Mouse (Mus musculus) Patski (cell line): Measurements from ENCODE around the gene Nrp2. TPM values are rescaled to one million over a fixed set of nuclear protein-coding genes. Genes with fewer than 3 reads are reported as not detected.

Experiments
- ATAC-seq: fragments of 100-300 bp; one replicate; pipeline ENCODE4 v1.8.0; 2021
- CTCF ChIA-PET: fragments of 350-600 bp; sonication (Branson Sonifier 250); formaldehyde crosslinking; loops from one replicate; lab custom pipeline; 2022; ENCODE audit warnings: inconsistent platforms; lab: Charles Lee
- POLR2A ChIA-PET: fragments of 350-600 bp; sonication (Branson Sonifier 250); formaldehyde crosslinking; loops from one replicate; lab custom pipeline; 2022; ENCODE audit warnings: antibody characterized with exemption, inconsistent platforms; lab: Charles Lee
- DNase-seq: peaks from one replicate; pipeline ENCODE4 v3.0.0-alpha.2; 2011; ENCODE audit warnings: low read depth, low spot score
- H3K27me3 ChIP-seq: fragments of 371-371 bp; one replicate; pipeline ENCODE4 v1.5.1; 2021
- CTCF ChIP-seq: fragments of 100-300 bp; IDR thresholded peaks from one replicate; pipeline ENCODE4 v1.5.1; 2021
- in situ Hi-C: fragments of 300-500 bp; cut with MboI; formaldehyde crosslinking; loops from 3 replicates; pipeline ENCODE4 v1.11.1; 2018; ENCODE audit warnings: low pct_unique_long_range_greater_than_20kb, mixed read lengths
- polyA plus RNA-seq: library from polyadenylated mRNA; unstranded; gene quantifications from one replicate; pipeline ENCODE4 v1.2.3, GENCODE M21; 2021

Gene Nrp2
- polyA plus RNA-seq, 1 experiment from 2014 or later, result 80.4 TPM

DNA sequence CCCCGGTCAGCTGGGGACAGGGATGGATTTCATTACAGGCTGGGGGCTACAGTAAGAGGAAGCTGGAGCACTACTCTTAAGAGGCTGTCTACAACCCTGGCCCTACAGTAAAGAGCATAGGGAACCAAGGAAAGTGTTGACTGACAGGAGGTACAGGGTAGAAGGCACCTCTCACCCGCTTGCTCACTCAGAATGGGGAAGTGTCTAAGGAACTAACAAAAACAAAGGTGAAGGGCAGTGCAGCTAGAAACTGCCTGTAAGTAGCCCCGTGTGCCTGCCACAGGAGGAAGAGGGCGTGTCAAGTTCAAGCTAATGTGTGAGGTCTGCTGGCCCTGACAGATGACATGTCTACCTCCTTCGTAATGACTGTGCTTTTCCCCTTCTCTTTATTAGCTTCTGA, 57.0 kb downstream of the Nrp2 start:
- in situ Hi-C loops, result no loop called here
- CTCF ChIA-PET, result interaction anchor here (1.0 kb wide), 1 partner anchor 9 kb away, joined by 3 read pairs; no protein-coding TSS in a partner anchor
- no peaks in the 10 kb centered on the region for H3K27me3 ChIP-seq
- ATAC-seq, result no peak
- no peak for DNase-seq
- POLR2A ChIA-PET, result no interaction called here
- no peak for TF ChIP-seq CTCF

DNA sequence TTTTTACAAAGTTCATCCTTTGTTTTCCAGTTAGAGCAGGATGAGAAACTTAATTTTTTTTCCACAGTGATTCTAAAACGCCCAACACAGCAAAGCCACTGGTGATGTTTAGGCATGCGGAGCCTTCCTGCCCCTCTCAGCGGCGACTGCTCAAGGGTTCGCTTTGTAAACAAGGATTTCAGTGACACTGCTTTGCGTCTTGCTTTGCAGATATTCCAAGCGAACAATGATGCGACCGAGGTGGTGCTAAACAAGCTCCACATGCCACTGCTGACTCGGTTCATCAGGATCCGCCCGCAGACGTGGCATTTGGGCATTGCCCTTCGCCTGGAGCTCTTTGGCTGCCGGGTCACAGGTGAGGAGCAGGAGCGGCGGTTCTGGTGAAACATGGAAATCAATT, 57.5 kb downstream of the Nrp2 start:
- ChIA-PET POLR2A (no interaction called here), CTCF (no interaction called here)
- no peaks in the 10 kb centered on the region for H3K27me3 ChIP-seq
- ATAC-seq (no peak), DNase-seq (no peak)
- in situ Hi-C loops, result no loop called here
- no peak for TF ChIP-seq CTCF

DNA sequence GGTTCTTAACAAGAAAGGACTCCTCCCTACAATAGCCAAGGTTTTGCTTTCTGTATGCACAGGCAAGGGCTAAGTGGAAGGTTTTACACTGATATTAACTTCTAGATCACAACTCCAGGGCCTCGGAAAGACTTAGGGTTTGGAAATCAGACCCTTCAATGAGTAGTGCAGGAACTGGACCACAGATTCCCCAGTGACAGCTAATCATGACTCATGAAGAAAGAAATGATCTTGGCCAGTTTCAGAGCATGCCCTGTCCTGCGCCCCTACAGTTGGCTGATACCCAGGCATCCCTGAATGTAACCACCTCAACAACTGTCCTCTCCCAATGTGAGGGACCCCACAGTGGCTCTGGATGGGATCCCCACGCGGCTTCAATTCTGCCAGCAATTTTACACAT, 60.7 kb downstream of the Nrp2 start:
- POLR2A ChIA-PET, result no interaction called here
- in situ Hi-C loops, result no loop called here
- DNase-seq (no peak), ATAC-seq (no peak)
- no peak for TF ChIP-seq CTCF
- CTCF ChIA-PET, result no interaction called here
- H3K27me3 ChIP-seq, result no peaks in the 10 kb centered on the region

DNA sequence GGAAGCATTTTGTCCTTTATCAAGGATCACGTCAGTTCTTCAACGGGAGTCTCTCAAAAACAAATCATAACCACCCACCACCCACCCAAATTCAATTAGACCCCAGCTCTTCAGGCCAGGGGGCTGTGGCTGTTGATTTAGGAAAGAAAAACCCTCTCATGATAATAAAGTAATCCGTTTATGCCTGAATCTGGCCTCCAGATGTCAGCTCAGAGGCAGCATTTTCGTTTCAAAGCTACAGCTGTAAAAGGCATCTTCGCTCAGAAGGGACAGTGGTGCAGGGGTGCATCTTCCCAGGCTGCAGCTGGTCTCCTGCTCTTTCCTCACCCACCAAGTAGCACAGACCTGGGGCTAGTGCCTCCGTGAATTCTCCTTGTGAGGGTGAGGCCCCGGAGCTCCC, 62.1 kb downstream of the Nrp2 start:
- TF ChIP-seq CTCF, result no peak
- POLR2A ChIA-PET, result interaction anchor here (1.0 kb wide), 1 partner anchor 12 kb away, joined by 3 read pairs; no protein-coding TSS in a partner anchor
- ATAC-seq (no peak), DNase-seq (no peak)
- H3K27me3 ChIP-seq, result no peaks in the 10 kb centered on the region
- CTCF ChIA-PET, result interaction anchor here (1.0 kb wide), 2 partner anchors 17 to 21 kb away, joined by 3 to 4 read pairs; no protein-coding TSS in a partner anchor
- in situ Hi-C loops, result no loop called here

DNA sequence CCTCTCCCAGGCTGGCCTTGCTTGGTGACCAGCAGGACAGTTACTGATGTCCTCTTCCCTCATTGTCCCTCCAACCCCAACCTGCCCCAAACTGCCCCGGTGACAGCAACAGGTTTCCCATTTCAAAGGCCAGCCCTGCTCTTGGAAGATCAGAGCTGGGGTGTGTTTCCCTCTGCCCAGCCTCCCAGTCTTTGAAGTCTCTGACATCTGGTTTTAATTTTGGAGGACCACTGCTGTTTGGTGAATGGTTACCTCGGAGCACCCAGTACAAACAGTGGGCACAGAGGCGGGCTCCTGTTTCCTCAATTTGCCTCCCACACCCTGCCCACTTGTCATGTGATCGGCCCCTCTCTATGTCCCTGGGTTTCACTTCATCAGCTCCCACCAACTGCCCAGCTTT, 63.7 kb downstream of the Nrp2 start:
- in situ Hi-C loops, result no loop called here

DNA sequence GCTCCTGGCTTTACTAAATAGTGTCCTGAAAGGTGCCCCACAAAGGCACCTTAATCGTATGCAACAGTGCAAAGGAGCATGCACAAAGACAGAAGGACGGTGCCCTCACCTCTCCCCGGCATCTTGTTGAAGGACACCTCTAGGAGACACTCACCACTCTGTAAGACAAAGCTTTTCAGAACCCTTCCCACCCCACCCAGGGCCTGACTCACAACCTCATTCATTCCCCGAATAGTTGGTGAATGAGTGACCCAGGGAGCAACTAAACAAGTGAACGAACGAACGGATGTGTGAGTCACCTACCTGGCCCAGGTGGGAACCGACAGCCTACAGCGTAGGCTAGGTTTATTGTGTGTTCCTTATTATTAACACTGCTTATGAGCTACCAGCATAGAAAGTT, 64.5 kb downstream of the Nrp2 start:
- ChIA-PET POLR2A (interaction anchor here (1.2 to 1.8 kb wide), 2 partner anchors 9 to 61 kb away, joined by 3 to 9 read pairs; no protein-coding TSS in a partner anchor), CTCF (interaction anchor here (2.3 kb wide), 1 partner anchor 10 kb away, joined by 6 read pairs; no protein-coding TSS in a partner anchor)
- no peaks in the 10 kb centered on the region for H3K27me3 ChIP-seq
- in situ Hi-C loops, result no loop called here
- no peak for TF ChIP-seq CTCF
- DNase-seq (no peak), ATAC-seq (peak; percentile 91)

More for the DNA sequence above, 63.7 kb downstream of the Nrp2 start:
- ATAC-seq (no peak), DNase-seq (no peak)
- ChIA-PET POLR2A (interaction anchor here (0.7 to 1.2 kb wide), 2 partner anchors 14 to 60 kb away, joined by 3 read pairs; no protein-coding TSS in a partner anchor), CTCF (interaction anchor here (2.3 kb wide), 1 partner anchor 11 kb away, joined by 6 read pairs; no protein-coding TSS in a partner anchor)
- TF ChIP-seq CTCF, result no peak
- no peaks in the 10 kb centered on the region for H3K27me3 ChIP-seq

DNA sequence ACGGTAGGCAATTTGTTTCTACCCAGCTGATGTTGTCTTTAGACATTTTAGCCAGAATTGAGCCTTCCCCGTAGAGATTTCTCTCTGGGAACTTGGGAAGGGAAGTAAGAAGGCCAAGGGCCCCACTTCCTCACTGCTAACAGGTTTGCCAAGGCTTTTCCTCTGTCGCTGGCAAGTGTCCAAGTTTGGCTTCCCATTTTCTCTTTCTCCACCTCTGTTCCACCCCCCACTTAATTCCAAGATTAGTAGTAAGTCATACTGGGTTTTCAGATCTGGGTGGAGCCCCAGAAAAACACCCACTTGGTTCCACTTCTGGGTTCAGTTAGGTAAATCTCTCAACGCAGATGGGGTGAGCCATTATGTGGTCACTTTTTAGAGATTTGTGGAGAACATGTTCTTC, 67.5 kb downstream of the Nrp2 start:
- ChIA-PET POLR2A (no interaction called here), CTCF (no interaction called here)
- no peaks in the 10 kb centered on the region for H3K27me3 ChIP-seq
- TF ChIP-seq CTCF, result no peak
- no peak for ATAC-seq
- in situ Hi-C loops, result no loop called here
- no peak for DNase-seq

DNA sequence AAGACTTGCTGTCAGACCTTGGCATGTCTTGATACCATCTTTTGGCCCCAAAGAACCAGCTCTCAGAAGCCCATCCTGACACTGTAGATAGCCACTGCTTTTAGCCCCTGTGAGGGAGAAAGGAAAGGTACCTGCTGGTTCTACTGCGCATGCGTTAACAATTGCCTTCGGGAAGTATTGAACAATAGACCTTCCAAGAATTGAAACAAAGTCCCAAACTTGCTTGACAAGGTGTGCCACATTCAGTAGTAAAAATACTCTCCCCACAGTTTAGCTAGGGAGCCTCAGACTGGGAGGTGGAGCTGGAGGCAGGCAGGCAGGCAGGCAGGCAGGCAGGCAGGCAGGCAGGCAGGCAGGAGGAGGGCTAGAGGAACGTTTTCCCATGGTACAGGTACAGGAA, 69.3 kb downstream of the Nrp2 start:
- TF ChIP-seq CTCF, result no peak
- POLR2A ChIA-PET, result no interaction called here
- no peaks in the 10 kb centered on the region for H3K27me3 ChIP-seq
- ATAC-seq, result no peak
- in situ Hi-C loops, result no loop called here
- no peak for DNase-seq
- CTCF ChIA-PET, result interaction anchor here (1.4 kb wide), 1 partner anchor 14 kb away, joined by 3 read pairs; no protein-coding TSS in a partner anchor

DNA sequence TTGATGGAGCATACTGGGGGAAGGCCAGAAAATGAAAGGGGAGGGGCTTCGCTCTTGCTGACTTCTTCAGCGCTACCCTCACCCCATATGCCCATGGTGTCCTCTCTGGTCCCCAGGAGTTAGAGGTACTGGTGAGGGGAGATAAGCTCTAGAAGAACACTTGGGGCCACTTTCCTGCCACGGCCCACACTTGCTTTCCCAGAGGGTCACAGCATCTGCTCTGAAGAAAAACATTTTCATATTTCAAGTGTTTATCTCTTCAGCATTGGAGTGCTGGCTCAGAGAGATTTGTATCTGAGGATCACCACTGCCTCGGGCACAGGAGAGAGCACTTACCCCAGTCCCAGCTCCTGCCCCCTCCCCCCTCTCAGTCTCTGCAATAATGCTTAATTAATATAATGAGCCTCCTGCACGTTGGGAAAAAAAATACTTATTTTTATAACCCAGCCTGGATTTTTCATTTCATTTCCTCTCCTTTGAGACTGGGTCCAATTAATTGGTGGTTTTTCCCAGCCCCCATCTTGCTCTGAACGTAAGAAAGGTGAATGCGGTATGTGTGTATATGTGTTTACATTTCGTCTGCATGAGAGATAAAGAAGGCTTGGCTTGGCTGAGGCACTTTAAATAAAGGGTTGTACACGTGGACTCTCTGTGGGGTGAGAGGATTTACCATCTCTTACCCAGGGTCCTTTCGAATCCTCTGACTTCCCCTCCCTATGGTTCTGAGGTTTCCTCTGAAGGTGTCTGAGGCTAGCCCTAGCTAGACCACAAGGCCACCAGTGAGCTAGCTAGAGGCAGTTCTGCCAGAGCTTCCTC, 70.2 kb downstream of the Nrp2 start:
- POLR2A ChIA-PET, result interaction anchor here (0.6 kb wide), 2 partner anchors 82 to 576 kb away, joined by 3 read pairs; no protein-coding TSS in a partner anchor
- TF ChIP-seq CTCF, result no peak
- ATAC-seq (no peak), DNase-seq (no peak)
- CTCF ChIA-PET, result interaction anchor here (1.4 kb wide), 1 partner anchor 14 kb away, joined by 3 read pairs; no protein-coding TSS in a partner anchor
- H3K27me3 ChIP-seq, result no peaks in the 10 kb centered on the region
- in situ Hi-C loops, result no loop called here

DNA sequence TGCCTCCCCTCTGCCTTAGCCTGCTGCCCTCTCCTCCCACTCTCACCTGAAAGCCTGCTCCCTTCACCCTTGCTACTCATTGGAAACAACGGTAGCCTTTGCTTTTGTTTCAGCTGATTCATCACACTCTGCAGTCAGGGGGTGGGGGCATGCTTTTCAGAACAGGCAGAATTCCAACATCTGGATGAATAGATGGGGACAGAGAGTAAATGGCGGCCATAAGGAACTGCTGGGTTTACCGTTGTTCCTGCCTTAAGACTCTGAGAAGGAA, 70.8 kb downstream of the Nrp2 start:
- H3K27me3 ChIP-seq, result no peaks in the 10 kb centered on the region
- ChIA-PET CTCF (no interaction called here), POLR2A (interaction anchor here (0.6 kb wide), 2 partner anchors 82 to 577 kb away, joined by 3 read pairs; no protein-coding TSS in a partner anchor)
- ATAC-seq, result no peak
- no peak for DNase-seq
- no peak for TF ChIP-seq CTCF
- in situ Hi-C loops, result no loop called here
